Mouse (Mus musculus): ENCODE data around the gene Gm20388. TPM values are rescaled to one million over a fixed set of nuclear protein-coding genes. Genes with fewer than 3 reads are reported as not detected.

Gene Gm20388
- total RNA-seq, 2 experiments from 2014 or later: 2.4 to 2.6 TPM

- no peak for DNase-seq (ENCODE audit: extremely low spot score in 1 of 2, low spot score in 2 of 2)
- intact Hi-C loops (cut with DNase I): no loop called here
- Histone ChIP-seq H3K4me3 (no peak overlapping the region), H3K27ac (no peak overlapping the region)
- no peak for TF ChIP-seq CTCF (IDR thresholded peaks at IDR 0.05)
Measured at GRCm38 (mm10) chr8:120124836-120125389, 214.3 kb downstream of the Gm20388 start.

- no peak for TF ChIP-seq CTCF (IDR thresholded peaks at IDR 0.05)
- H3K4me3 ChIP-seq: no peak overlapping the region
- intact Hi-C loops (cut with DNase I): no loop called here
- no peak for DNase-seq (ENCODE audit: extremely low spot score in 1 of 2, low spot score in 2 of 2)
- no peak overlapping the region for H3K27ac ChIP-seq
Measured at GRCm38 (mm10) chr8:120126357-120127161, 215.9 kb downstream of the Gm20388 start.

GRCm38 (mm10) chr8:120129547-120129946 lies 218.9 kb downstream of the Gm20388 start:
- intact Hi-C loops (cut with DNase I): no loop called here
- no peak overlapping the region for H3K4me3 ChIP-seq
- H3K27ac ChIP-seq: no peak overlapping the region
- TF ChIP-seq CTCF (IDR thresholded peaks at IDR 0.05): no peak
- DNase-seq (ENCODE audit: extremely low spot score in 1 of 2, low spot score in 2 of 2): no peak

- no peak overlapping the region for H3K4me3 ChIP-seq
- DNase-seq (ENCODE audit: extremely low spot score in 1 of 2, low spot score in 2 of 2): no peak
- TF ChIP-seq CTCF (IDR thresholded peaks at IDR 0.05): no peak
- H3K27ac ChIP-seq: no peak overlapping the region
- intact Hi-C loops (cut with DNase I): no loop called here
Measured at GRCm38 (mm10) chr8:120131158-120131557, 220.5 kb downstream of the Gm20388 start.

GRCm38 (mm10) chr8:120133169-120133568 lies 222.5 kb downstream of the Gm20388 start:
- intact Hi-C loops (cut with DNase I): no loop called here
- TF ChIP-seq CTCF (IDR thresholded peaks at IDR 0.05): no peak; the same call in 1 of the 2 replicates

GRCm38 (mm10) chr8:120135687-120136086 lies 225.0 kb downstream of the Gm20388 start:
- intact Hi-C loops (cut with DNase I): no loop called here
- no peak for DNase-seq (ENCODE audit: extremely low spot score in 1 of 2, low spot score in 2 of 2)
- TF ChIP-seq CTCF (IDR thresholded peaks at IDR 0.05): no peak
- no peak overlapping the region for H3K4me3 ChIP-seq
- H3K27ac ChIP-seq: peak overlapping the region; percentile 61; the same call in 1 of the 2 replicates

More at GRCm38 (mm10) chr8:120133169-120133568, 222.5 kb downstream of the Gm20388 start:
- Histone ChIP-seq H3K27ac (no peak overlapping the region), H3K4me3 (no peak overlapping the region)
- no peak for DNase-seq (ENCODE audit: extremely low spot score in 1 of 2, low spot score in 2 of 2)

GRCm38 (mm10) chr8:120136618-120137017 lies 226.0 kb downstream of the Gm20388 start:
- H3K4me3 ChIP-seq: no peak overlapping the region
- intact Hi-C loops (cut with DNase I): no loop called here
- peak; percentile 48 for TF ChIP-seq CTCF (IDR thresholded peaks at IDR 0.05)
- peak; percentile 60 to 75 for DNase-seq (ENCODE audit: extremely low spot score in 1 of 2, low spot score in 2 of 2)
- peak overlapping the region; percentile 61 for H3K27ac ChIP-seq

- intact Hi-C loops (cut with DNase I): no loop called here
- Histone ChIP-seq H3K27ac (no peak overlapping the region), H3K4me3 (no peak overlapping the region)
- DNase-seq (ENCODE audit: extremely low spot score in 1 of 2, low spot score in 2 of 2): no peak
- no peak for TF ChIP-seq CTCF (IDR thresholded peaks at IDR 0.05)
Measured at GRCm38 (mm10) chr8:120138958-120139357, 228.3 kb downstream of the Gm20388 start.

GRCm38 (mm10) chr8:120140769-120141168 lies 230.1 kb downstream of the Gm20388 start:
- Histone ChIP-seq H3K27ac (peak overlapping the region; percentile 21; the same call in 1 of the 2 replicates), H3K4me3 (no peak overlapping the region)
- intact Hi-C loops (cut with DNase I): loop anchor here (2.0 to 5.0 kb wide), 2 partner anchors 26 to 188 kb away; partner anchors contain the start of gene 6430548M08Rik
- TF ChIP-seq CTCF (IDR thresholded peaks at IDR 0.05): no peak
- DNase-seq (ENCODE audit: extremely low spot score in 1 of 2, low spot score in 2 of 2): no peak

- TF ChIP-seq CTCF (IDR thresholded peaks at IDR 0.05): no peak
- no peak overlapping the region for H3K4me3 ChIP-seq
- DNase-seq (ENCODE audit: extremely low spot score in 1 of 2, low spot score in 2 of 2): peak; percentile 51 to 60
- peak overlapping the region; percentile 83 for H3K27ac ChIP-seq
- intact Hi-C loops (cut with DNase I): loop anchor here (5.0 kb wide), 1 partner anchor 192 kb away; no protein-coding TSS in a partner anchor
Measured at GRCm38 (mm10) chr8:120143911-120144651, 233.4 kb downstream of the Gm20388 start.

- H3K4me3 ChIP-seq: no peak overlapping the region
- H3K27ac ChIP-seq: peak overlapping the region; percentile 83
- intact Hi-C loops (cut with DNase I): loop anchor here (5.0 kb wide), 1 partner anchor 192 kb away; no protein-coding TSS in a partner anchor
- no peak for TF ChIP-seq CTCF (IDR thresholded peaks at IDR 0.05)
- DNase-seq (ENCODE audit: extremely low spot score in 1 of 2, low spot score in 2 of 2): peak in 1 of 2 experiments; percentile 49
Measured at GRCm38 (mm10) chr8:120144652-120145301, 234.1 kb downstream of the Gm20388 start.
